Mouse (Mus musculus) neutrophil, adult 65 days (primary cell): ENCODE measurements around the gene 1700001C19Rik. TPM values are rescaled to one million over a fixed set of nuclear protein-coding genes. Genes with fewer than 3 reads are reported as not detected.

Experiments
- total RNA-seq: library from RNA; stranded (reverse); gene quantifications from 2 replicates; pipeline ENCODE4 v1.2.4, GENCODE M21; 2023

1700001C19Rik gene
- total RNA-seq = not detected in 2 replicates

DNA sequence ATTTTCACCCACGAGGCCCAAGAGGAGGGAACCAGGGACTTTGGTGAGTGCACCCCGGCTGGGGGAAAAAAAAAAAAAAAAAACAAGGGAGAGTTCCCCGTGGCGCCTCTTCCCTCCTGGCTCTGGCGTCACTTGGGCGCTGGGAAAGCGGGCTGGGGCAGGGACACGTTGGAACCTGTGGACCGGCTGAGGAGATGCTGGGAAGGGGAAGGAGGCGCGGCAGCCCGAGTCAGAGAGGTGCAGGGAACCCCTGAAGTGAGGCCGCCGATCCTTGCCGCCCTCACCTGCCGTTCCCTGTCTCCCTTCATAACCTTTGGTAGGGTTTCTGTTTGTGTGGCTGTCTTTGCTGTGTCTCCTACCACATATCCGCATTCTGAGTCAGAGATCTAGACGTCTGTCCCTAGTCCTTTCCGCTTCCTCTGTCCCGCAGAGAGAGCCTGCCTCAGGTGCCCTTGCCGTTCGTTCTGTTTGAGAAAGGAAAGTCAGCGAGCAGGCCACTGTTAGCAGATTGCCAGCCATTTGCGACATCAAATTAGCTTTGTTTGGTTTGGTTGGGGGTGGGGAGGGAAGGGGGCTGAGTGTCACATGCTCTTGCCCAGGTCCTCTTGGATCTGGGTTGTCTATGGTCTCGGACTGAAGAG, at the start of gene 1700001C19Rik:
1700001C19Rik (minus strand) TSS at position 470 of the 641 bp plus-strand sequence.

DNA sequence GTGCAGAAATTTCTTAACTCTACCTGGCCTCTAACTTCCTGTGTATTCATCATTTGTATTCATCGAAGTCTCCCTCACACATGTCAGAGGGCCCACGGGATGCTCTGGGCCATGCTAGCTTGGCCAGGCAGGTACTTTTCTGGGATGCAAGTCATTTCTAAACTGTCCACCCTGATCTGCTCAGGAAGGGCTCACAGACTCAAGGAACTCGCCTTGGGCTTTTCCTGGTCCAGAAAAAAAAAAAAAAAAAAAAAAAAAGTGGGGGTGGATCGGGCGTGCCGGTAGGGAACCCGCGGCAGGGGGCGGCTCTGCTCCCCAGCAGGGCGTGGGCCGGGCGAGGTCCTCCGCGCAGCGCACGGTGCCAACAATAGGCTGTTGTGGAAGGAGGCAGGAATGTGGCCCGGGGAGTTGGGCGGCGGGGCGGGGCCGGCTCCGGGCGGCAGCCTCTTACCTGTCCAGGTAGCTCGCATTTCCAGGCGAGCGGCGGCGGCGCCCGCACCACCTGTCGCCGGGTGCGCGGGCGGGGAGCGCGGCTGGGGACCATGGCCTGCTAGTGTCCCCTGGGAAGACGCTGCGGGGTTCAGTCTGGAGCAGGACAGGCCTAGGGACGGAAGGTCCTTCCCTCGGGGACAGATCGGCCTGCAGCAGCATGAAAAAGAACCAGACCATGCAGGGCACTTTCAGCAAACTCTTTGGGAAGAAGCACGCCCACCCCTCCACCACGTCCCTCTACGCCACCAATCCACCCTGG, 845 bp downstream of the 1700001C19Rik start, which contains the start of gene AI661453:
AI661453 (plus strand) TSS at position 460 of the 751 bp plus-strand sequence.

DNA sequence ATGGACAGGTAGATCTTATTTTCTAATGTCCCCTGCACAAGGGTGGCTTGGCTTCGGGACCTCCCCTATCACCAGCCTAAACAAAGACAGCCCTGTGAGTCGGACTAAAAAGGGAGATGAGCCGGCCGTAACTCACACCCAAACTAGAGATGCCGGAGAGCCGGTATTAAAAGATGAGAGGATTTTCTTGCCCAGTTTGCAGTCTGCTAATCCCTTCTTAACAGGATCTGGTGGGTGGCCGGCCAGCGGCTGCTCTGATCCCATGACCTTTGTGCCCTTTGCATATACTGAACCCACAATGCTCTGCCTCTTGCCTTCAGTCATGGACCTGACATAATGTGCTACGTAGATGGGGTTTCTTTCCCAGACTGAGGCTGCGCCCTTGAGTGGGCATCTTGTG, 36.7 kb downstream of the 1700001C19Rik start, which contains the start of gene Guca1a:
Guca1a (minus strand) TSS at position 134 of the 400 bp plus-strand sequence.

DNA sequence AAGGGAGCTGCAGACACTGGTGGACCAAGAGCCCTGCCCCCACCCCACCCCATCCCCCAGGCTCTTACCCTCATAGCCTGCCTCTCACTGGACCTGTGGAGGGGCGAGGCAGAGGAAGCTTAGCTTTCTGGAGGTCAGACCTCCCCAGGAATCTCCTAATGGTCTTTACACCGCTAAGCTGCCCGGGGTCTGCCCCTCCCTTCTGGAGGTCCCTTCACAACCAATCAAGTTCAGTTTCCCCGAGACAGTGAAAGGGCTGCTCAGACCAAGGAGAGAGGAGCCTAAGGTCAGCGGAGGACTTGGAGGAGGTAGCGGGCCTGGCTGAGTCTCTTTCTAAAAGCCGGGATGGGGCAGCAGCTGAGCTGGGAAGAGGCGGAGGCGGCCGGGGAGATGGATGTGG, 52.0 kb downstream of the 1700001C19Rik start, which contains the start of gene Guca1b:
Guca1b (plus strand) TSS at position 249 of the 400 bp plus-strand sequence.

DNA sequence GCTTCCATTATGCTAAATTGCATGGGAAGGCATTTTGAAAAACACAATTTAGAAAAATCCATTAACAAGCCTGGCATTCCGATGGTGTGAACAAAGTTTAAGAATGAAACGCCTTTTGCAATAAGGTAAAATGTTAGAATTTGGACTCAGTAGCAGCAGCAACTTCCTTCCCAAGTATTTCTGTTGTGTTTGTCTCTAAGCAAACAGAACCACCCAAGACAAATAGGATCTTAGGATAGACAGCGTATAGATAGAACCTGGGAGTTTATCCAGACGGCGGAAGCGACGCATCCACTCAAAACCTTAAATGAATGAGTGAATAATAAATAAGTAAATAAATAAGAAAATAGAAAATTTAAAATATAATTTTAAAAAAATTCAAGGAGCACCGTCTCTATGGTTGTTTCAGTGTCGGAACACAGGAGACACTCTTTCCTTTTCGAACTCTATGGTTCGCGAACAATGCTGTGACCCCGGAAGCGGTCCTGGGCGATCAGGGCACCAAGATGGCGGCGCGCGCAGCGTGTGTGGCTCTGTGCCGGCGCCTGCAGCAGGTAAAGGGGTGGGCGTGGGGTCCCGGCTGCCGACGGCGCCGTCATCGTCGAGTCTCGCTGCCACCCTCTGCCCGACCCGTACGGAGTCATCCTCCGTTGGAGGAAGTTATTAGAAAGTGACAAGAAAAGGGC, 68.6 kb downstream of the 1700001C19Rik start, which contains the start of gene Mrps10:
Mrps10 (plus strand) TSS at position 487 of the 686 bp plus-strand sequence.

Other genes starting within 250 kb of the 1700001C19Rik start
- gene Mrps10, start 68.5 kb downstream of the 1700001C19Rik start, total RNA-seq = 5.9 and 7.4 TPM in 2 replicates
- not detected in 2 replicates for gene Guca1b, start 52.0 kb downstream of the 1700001C19Rik start, total RNA-seq
- gene Guca1a, start 36.8 kb downstream of the 1700001C19Rik start, total RNA-seq = 2.8 and 3.6 TPM in 2 replicates
- gene AI661453, start 761 bp downstream of the 1700001C19Rik start, total RNA-seq = 0.07 and 0.38 TPM in 2 replicates
- 38.8 and 61.1 TPM in 2 replicates for gene Taf8, start 64.9 kb upstream of the 1700001C19Rik start, total RNA-seq
- gene Ccnd3, start 67.7 kb upstream of the 1700001C19Rik start, total RNA-seq = 431 and 513 TPM in 2 replicates
- gene Bysl, start 174.1 kb upstream of the 1700001C19Rik start, total RNA-seq = 7.3 and 8.3 TPM in 2 replicates
- gene Med20, start 174.2 kb upstream of the 1700001C19Rik start, total RNA-seq = 70.7 and 108 TPM in 2 replicates
- 13.1 and 28.9 TPM in 2 replicates for gene Gm20517, start 174.2 kb upstream of the 1700001C19Rik start, total RNA-seq
- 8.6 and 19.5 TPM in 2 replicates for gene Usp49, start 193.3 kb upstream of the 1700001C19Rik start, total RNA-seq